Mouse (Mus musculus) T-helper 2 cell (primary cell): ENCODE measurements around the gene Hcn4.

Experiments used
- in situ Hi-C: fragments of 300-600 bp; cut with MboI, MseI; formaldehyde crosslinking; loops from one replicate; pipeline ENCODE4 v1.15.1; 2025; ENCODE audit warnings: high pct_unique_total_duplicates

Gene Hcn4

GRCm38 (mm10) chr9:58847676-58848075 lies 24.5 kb downstream of the Hcn4 start:
- in situ Hi-C loops: no loop called here

- in situ Hi-C loops: no loop called here
Measured at GRCm38 (mm10) chr9:58849576-58850315, 26.5 kb downstream of the Hcn4 start.

- in situ Hi-C loops: loop anchor here (5.0 kb wide), 1 partner anchor 463 kb away; no protein-coding TSS in a partner anchor
Measured at GRCm38 (mm10) chr9:58854931-58855330, 31.7 kb downstream of the Hcn4 start.

- in situ Hi-C loops: loop anchor here (5.0 kb wide), 1 partner anchor 467 kb away; no protein-coding TSS in a partner anchor
Measured at GRCm38 (mm10) chr9:58859080-58859635, 35.9 kb downstream of the Hcn4 start.

GRCm38 (mm10) chr9:58863826-58864225 lies 40.6 kb downstream of the Hcn4 start:
- in situ Hi-C loops: loop anchor here (10.0 kb wide), 1 partner anchor 1721 kb away; no protein-coding TSS in a partner anchor

- in situ Hi-C loops: no loop called here
Measured at GRCm38 (mm10) chr9:58871141-58871540, 47.9 kb downstream of the Hcn4 start.

- in situ Hi-C loops: no loop called here
Measured at GRCm38 (mm10) chr9:58873541-58874324, 50.5 kb downstream of the Hcn4 start.

GRCm38 (mm10) chr9:58874354-58874753 lies 51.1 kb downstream of the Hcn4 start:
- in situ Hi-C loops: no loop called here

- in situ Hi-C loops: no loop called here
Measured at GRCm38 (mm10) chr9:58875439-58875838, 52.2 kb downstream of the Hcn4 start.

GRCm38 (mm10) chr9:58876946-58877625 lies 53.9 kb downstream of the Hcn4 start:
- in situ Hi-C loops: no loop called here

GRCm38 (mm10) chr9:58879836-58880235 lies 56.6 kb downstream of the Hcn4 start:
- in situ Hi-C loops: no loop called here

GRCm38 (mm10) chr9:58882686-58883085 lies 59.5 kb downstream of the Hcn4 start:
- in situ Hi-C loops: no loop called here

- in situ Hi-C loops: no loop called here
Measured at GRCm38 (mm10) chr9:58889782-58890448, 66.7 kb downstream of the Hcn4 start.

- in situ Hi-C loops: no loop called here
Measured at GRCm38 (mm10) chr9:58890893-58891292, 67.7 kb downstream of the Hcn4 start.

GRCm38 (mm10) chr9:58891840-58892640 lies 68.8 kb downstream of the Hcn4 start:
- in situ Hi-C loops: no loop called here

- in situ Hi-C loops: no loop called here
Measured at GRCm38 (mm10) chr9:58899602-58900001, 76.4 kb downstream of the Hcn4 start.

- in situ Hi-C loops: no loop called here
Measured at GRCm38 (mm10) chr9:58902869-58903585, 79.8 kb downstream of the Hcn4 start.
